Mouse (Mus musculus) heart, postnatal 10 days (tissue): Measurements from ENCODE around the gene Smr2. TPM values are rescaled to one million over a fixed set of nuclear protein-coding genes. Genes with fewer than 3 reads are reported as not detected.
"Not testable (repeated sequence)": the region's sequence is repeated elsewhere in the genome, so short reads cannot be mapped to it uniquely, and the experiment has no call there.

ENCODE experiments used
- DNase-seq, 2 experiments: peaks; one replicate each; pipeline ENCODE4 v3.0.0; 2021
- intact Hi-C: fragments of 180-260 bp; cut with DNase I; formaldehyde crosslinking; loops from one replicate; pipeline ENCODE4 v1.15.1; 2025
- total RNA-seq, 2 experiments: library from RNA; stranded (reverse); gene quantifications; 2 replicates each; pipeline ENCODE4 v1.2.3; 2021

Gene Smr2
- total RNA-seq: not detected

DNA sequence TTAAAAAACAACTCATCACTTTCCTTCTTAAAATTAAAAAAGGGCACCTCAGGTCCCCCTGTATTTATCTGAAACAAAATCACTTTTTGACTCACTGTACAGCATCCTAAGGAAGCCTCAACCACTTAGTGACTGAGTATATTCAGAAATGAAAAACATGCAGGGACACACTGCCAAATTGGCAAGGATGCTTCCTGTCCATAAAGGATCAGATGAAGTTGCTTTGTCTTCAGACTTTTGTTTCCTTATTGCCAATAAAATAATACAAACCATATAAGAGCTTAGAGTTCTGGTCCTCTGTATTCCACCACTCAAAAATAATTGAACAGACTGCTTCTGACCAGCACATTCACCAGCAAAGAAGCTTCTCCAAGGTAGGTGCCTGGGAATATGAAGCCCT lies at the start of gene Smr2:
Smr2 (plus strand) TSS at position 301 of the 400 bp plus-strand sequence.
- DNase-seq, intact Hi-C loops: not testable (repeated sequence)

DNA sequence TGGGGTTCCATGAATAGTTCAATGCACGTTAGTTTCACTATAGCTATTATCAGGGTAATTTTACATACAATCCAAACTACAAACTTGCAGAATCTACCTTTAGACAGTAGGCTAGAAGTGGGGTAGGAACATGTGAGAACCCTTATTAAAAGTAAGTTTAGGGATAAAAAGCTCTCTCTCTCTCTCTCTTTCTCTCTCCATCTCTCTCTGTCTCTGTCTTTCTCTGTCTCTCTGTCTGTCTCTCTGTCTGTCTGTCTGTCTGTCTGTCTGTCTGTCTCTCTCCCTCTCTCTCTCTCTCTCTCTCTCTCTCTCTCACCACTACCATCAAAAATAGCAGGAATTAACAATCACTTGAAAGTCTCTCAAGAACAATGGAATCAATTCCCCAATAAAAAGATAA lies 25.1 kb downstream of the Smr2 start, which contains the start of gene Gm11116:
Gm11116 (minus strand) TSS at position 101 of the 400 bp plus-strand sequence.
- DNase-seq: no peak
- intact Hi-C loops: no loop called here

GRCm38 (mm10) chr5:88153999-88154398 lies 67.6 kb downstream of the Smr2 start, which contains the start of gene Gm11115:
TSS of gene Gm11115 (minus strand) at chr5:88154099.
- intact Hi-C loops: no loop called here
- DNase-seq: no peak

Other genes with a start within 250 kb of the Smr2 start
- not detected for gene Odam, start 201.5 kb upstream of the Smr2 start, total RNA-seq
- not detected for gene Csn3, start 161.0 kb upstream of the Smr2 start, total RNA-seq
- not detected for gene 2310003L06Rik, start 117.1 kb upstream of the Smr2 start, total RNA-seq
- gene Gm28434, start 117.0 kb upstream of the Smr2 start, total RNA-seq: not detected
- not detected for gene Cabs1, start 107.1 kb upstream of the Smr2 start, total RNA-seq
- not detected for gene Smr3a, start 84.0 kb upstream of the Smr2 start, total RNA-seq
- gene Gm11116, start 25.0 kb downstream of the Smr2 start, total RNA-seq: not detected
- not detected for gene Gm11115, start 67.5 kb downstream of the Smr2 start, total RNA-seq
- not detected for gene Gm7714, start 182.4 kb downstream of the Smr2 start, total RNA-seq
- not detected for gene Prol1, start 230.8 kb downstream of the Smr2 start, total RNA-seq